Mouse (Mus musculus) heart, adult 2 months (tissue): ENCODE data around the gene Cul4b. TPM values are rescaled to one million over a fixed set of nuclear protein-coding genes. Genes with fewer than 3 reads are reported as not detected.
A peak's percentile ranks its signal among the peaks of the same experiment; 100 is the strongest.

Experiments
- DNase-seq, 2 experiments: peaks; one replicate each; pipeline ENCODE4 v3.0.0; 2021
- H3K27ac ChIP-seq: fragments of 200-600 bp; 2 replicates; pipeline ENCODE4 v1.8.1; 2022
- H3K27me3 ChIP-seq: fragments of 200-500 bp; 2 replicates; pipeline ENCODE4 v1.6.1; 2012; ENCODE audit warnings: mild to moderate bottlenecking, low read length, inconsistent platforms, mixed read lengths; ENCODE audit not compliant: control insufficient read depth, insufficient read depth
- H3K36me3 ChIP-seq: fragments of 200-500 bp; 2 replicates; pipeline ENCODE4 v1.6.1; 2012; ENCODE audit warnings: low read length, inconsistent platforms; ENCODE audit not compliant: control insufficient read depth, insufficient read depth
- H3K4me1 ChIP-seq: fragments of 200-500 bp; 2 replicates; pipeline ENCODE4 v1.6.1; 2011; ENCODE audit warnings: low read length; ENCODE audit not compliant: control insufficient read depth, insufficient read depth
- H3K4me3 ChIP-seq: fragments of 200-600 bp; 2 replicates; pipeline ENCODE4 v1.8.1; 2022
- H3K79me2 ChIP-seq: fragments of 200-500 bp; replicated peaks from 2 replicates; pipeline ENCODE4 v1.6.1; 2012; ENCODE audit warnings: mild to moderate bottlenecking, inconsistent platforms, low read length, moderate library complexity, mixed read lengths; ENCODE audit not compliant: control insufficient read depth, insufficient read depth
- H3K9ac ChIP-seq: fragments of 200-500 bp; 2 replicates; pipeline ENCODE4 v1.6.1; 2012; ENCODE audit warnings: low read depth, mild to moderate bottlenecking, control low read depth, inconsistent platforms, low read length, mixed read lengths
- CTCF ChIP-seq: fragments of 200-600 bp; IDR thresholded peaks from 2 replicates; pipeline ENCODE4 v1.8.1; 2022; ENCODE audit warnings: antibody characterized with exemption, mild to moderate bottlenecking, moderate library complexity
- EP300 ChIP-seq: fragments of 200-500 bp; IDR thresholded peaks from 2 replicates; pipeline ENCODE4 v1.6.1; 2011; ENCODE audit warnings: low read depth, low read length, control low read depth; ENCODE audit not compliant: insufficient read depth
- POLR2A ChIP-seq: fragments of 200-500 bp; IDR thresholded peaks from 2 replicates; pipeline ENCODE4 v1.6.1; 2011; ENCODE audit warnings: mild to moderate bottlenecking, low read depth, low read length, control low read depth; ENCODE audit not compliant: insufficient read depth
- WGBS: fragments of 180-500 bp; shearing (Covaris S2); methylation state at CpG from one replicate; pipeline ENCODE4 v1.1.7; 2018; 5-methylcytosine and 5-hydroxymethylcytosine counted together
- intact Hi-C: fragments of 180-260 bp; cut with DNase I; formaldehyde crosslinking; loops from one replicate; pipeline ENCODE4 v1.15.1; 2025
- polyA plus RNA-seq: library from polyadenylated mRNA; depleted of rRNA; stranded (reverse); fragments of >200 nt; gene quantifications from 2 replicates; pipeline ENCODE4 v1.2.3, GENCODE M21; 2012
- total RNA-seq, 2 experiments: library from RNA; stranded (reverse); gene quantifications; 2 replicates each; pipeline ENCODE4 v1.2.3; 2021

Gene Cul4b
- total and polyA plus RNA-seq, 3 experiments: 3.1 to 12.8 (median 11.0) TPM

- no peak overlapping the region for H3K27ac ChIP-seq
- no peaks in the 10 kb centered on the region for H3K36me3 ChIP-seq
- intact Hi-C loops: no loop called here
- no peaks in the 10 kb centered on the region for H3K4me1 ChIP-seq
- DNase-seq: no peak
- H3K27me3 ChIP-seq: no peaks in the 10 kb centered on the region
- TF ChIP-seq CTCF (no peak), EP300 (no peak), POLR2A (no peak)
- no peak overlapping the region for H3K9ac ChIP-seq
- H3K4me3 ChIP-seq: no peak overlapping the region
- no peaks in the 10 kb centered on the region for H3K79me2 ChIP-seq
Measured at GRCm38 (mm10) chrX:38583261-38583660, 7.3 kb upstream of the Cul4b start.

- Histone ChIP-seq H3K4me1 (no peaks in the 10 kb centered on the region), H3K27ac (no peak overlapping the region), H3K79me2 (no peaks in the 10 kb centered on the region), H3K9ac (no peak overlapping the region), H3K4me3 (no peak overlapping the region), H3K36me3 (no peaks in the 10 kb centered on the region), H3K27me3 (no peaks in the 10 kb centered on the region)
- intact Hi-C loops: no loop called here
- WGBS: 93% methylated on average over 1 of the region's 1 CpGs
- no peak for DNase-seq
- TF ChIP-seq POLR2A: no peak
- no peak for TF ChIP-seq CTCF
- TF ChIP-seq EP300: no peak
Measured at GRCm38 (mm10) chrX:38581140-38581539, 5.1 kb upstream of the Cul4b start.

- H3K27me3 ChIP-seq: no peaks in the 10 kb centered on the region
- H3K9ac ChIP-seq: no peak overlapping the region
- no peak for DNase-seq
- H3K79me2 ChIP-seq: no peaks in the 10 kb centered on the region
- TF ChIP-seq POLR2A (no peak), EP300 (no peak), CTCF (no peak)
- intact Hi-C loops: no loop called here
- no peak overlapping the region for H3K27ac ChIP-seq
- WGBS: 74% methylated on average over 6 of the region's 6 CpGs
- no peaks in the 10 kb centered on the region for H3K4me1 ChIP-seq
- H3K36me3 ChIP-seq: no peaks in the 10 kb centered on the region; the same call in 1 of the 2 replicates
- no peak overlapping the region for H3K4me3 ChIP-seq
Measured at GRCm38 (mm10) chrX:38566521-38567205, 9.3 kb downstream of the Cul4b start.

GRCm38 (mm10) chrX:38565176-38565542 is 10.8 kb downstream of the Cul4b start:
- TF ChIP-seq POLR2A: no peak
- no peak for TF ChIP-seq EP300
- TF ChIP-seq CTCF: no peak
- DNase-seq: no peak
- H3K27me3 ChIP-seq: no peaks in the 10 kb centered on the region
- H3K79me2 ChIP-seq: no peaks in the 10 kb centered on the region
- H3K36me3 ChIP-seq: no peaks in the 10 kb centered on the region; the same call in 1 of the 2 replicates
- peak overlapping the region; percentile 69 for H3K4me3 ChIP-seq
- H3K9ac ChIP-seq: peak overlapping the region; percentile 69
- H3K27ac ChIP-seq: peak overlapping the region; percentile 94
- 15% methylated on average over 8 of the region's 8 CpGs for WGBS
- H3K4me1 ChIP-seq: 0 out of 2 replicates have a peak, but pooled peaks cover 1% of the 10 kb centered on the region
- intact Hi-C loops: loop anchor here (2.0 kb wide), 2 partner anchors 36 to 70 kb away; partner anchors contain the start of genes C1galt1c1 and Mcts1

GRCm38 (mm10) chrX:38564542-38565175 is 11.3 kb downstream of the Cul4b start:
- intact Hi-C loops: loop anchor here (2.0 to 5.0 kb wide), 3 partner anchors 36 to 107 kb away; partner anchors contain the start of genes C1galt1c1, Lamp2 and Mcts1
- H3K9ac ChIP-seq: peak overlapping the region; percentile 89
- WGBS: 20% methylated on average over 35 of the region's 52 CpGs
- peak; percentile 88 to 92 for DNase-seq
- H3K36me3 ChIP-seq: no peaks in the 10 kb centered on the region; the same call in 1 of the 2 replicates
- H3K79me2 ChIP-seq: no peaks in the 10 kb centered on the region
- H3K4me1 ChIP-seq: 0 out of 2 replicates have a peak, but pooled peaks cover 1% of the 10 kb centered on the region
- peak overlapping the region; percentile 94 for H3K27ac ChIP-seq
- TF ChIP-seq POLR2A (peak; percentile 66), CTCF (no peak), EP300 (peak; percentile 49; the same call in 1 of the 2 replicates)
- H3K27me3 ChIP-seq: no peaks in the 10 kb centered on the region
- peak overlapping the region; percentile 69 for H3K4me3 ChIP-seq

- no peaks in the 10 kb centered on the region for H3K79me2 ChIP-seq
- 0 out of 2 replicates have a peak, but pooled peaks cover 1% of the 10 kb centered on the region for H3K4me1 ChIP-seq
- WGBS: 20% methylated on average over 17 of the region's 19 CpGs
- H3K9ac ChIP-seq: peak overlapping the region; percentile 89
- intact Hi-C loops: loop anchor here (2.0 to 5.0 kb wide), 3 partner anchors 37 to 107 kb away; partner anchors contain the start of genes C1galt1c1, Lamp2 and Mcts1
- DNase-seq: peak; percentile 29 to 46
- peak overlapping the region; percentile 69 for H3K4me3 ChIP-seq
- TF ChIP-seq CTCF: no peak
- TF ChIP-seq EP300: no peak
- no peak for TF ChIP-seq POLR2A
- H3K27me3 ChIP-seq: no peaks in the 10 kb centered on the region
- H3K27ac ChIP-seq: peak overlapping the region; percentile 94
- no peaks in the 10 kb centered on the region; the same call in 1 of the 2 replicates for H3K36me3 ChIP-seq
Measured at GRCm38 (mm10) chrX:38563941-38564541, 12.0 kb downstream of the Cul4b start.
